Mouse (Mus musculus) heart, adult 2 months (tissue): ENCODE measurements around the gene Olfr1428.
"Not testable (repeated sequence)": the region's sequence is repeated elsewhere in the genome, so short reads cannot be mapped to it uniquely, and the experiment has no call there.

ENCODE experiments used
- CTCF ChIP-seq: fragments of 200-600 bp; IDR thresholded peaks from 2 replicates; pipeline ENCODE4 v1.8.1; 2022; ENCODE audit warnings: antibody characterized with exemption, mild to moderate bottlenecking, moderate library complexity
- EP300 ChIP-seq: fragments of 200-500 bp; IDR thresholded peaks from 2 replicates; pipeline ENCODE4 v1.6.1; 2011; ENCODE audit warnings: low read depth, low read length, control low read depth; ENCODE audit not compliant: insufficient read depth
- POLR2A ChIP-seq: fragments of 200-500 bp; IDR thresholded peaks from 2 replicates; pipeline ENCODE4 v1.6.1; 2011; ENCODE audit warnings: mild to moderate bottlenecking, low read depth, low read length, control low read depth; ENCODE audit not compliant: insufficient read depth

- not testable (repeated sequence) for TF ChIP-seq POLR2A, CTCF, EP300
Measured at GRCm38 (mm10) chr19:12069546-12069945, 46.2 kb downstream of the Olfr1428 start.
